Mouse (Mus musculus) liver, adult 2 months (tissue): Measurements from ENCODE around the gene 2310009B15Rik.

Source experiments
- CTCF ChIP-seq: fragments of 200-500 bp; IDR thresholded peaks from 2 replicates; pipeline ENCODE4 v1.5.1; 2011; ENCODE audit warnings: low read depth, low read length, control low read depth
- POLR2A ChIP-seq: fragments of 200-500 bp; IDR thresholded peaks from 2 replicates; pipeline ENCODE4 v1.6.1; 2011; ENCODE audit warnings: low read length, control low read depth; ENCODE audit not compliant: insufficient read depth; ENCODE audit errors: extremely low read depth

GRCm38 (mm10) chr1:138842756-138843155, 13.9 kb downstream of the 2310009B15Rik start:
- TF ChIP-seq POLR2A: no peak
- TF ChIP-seq CTCF: no peak
